Mouse (Mus musculus): ENCODE results near the gene Snx14. TPM values are rescaled to one million over a fixed set of nuclear protein-coding genes. Genes with fewer than 3 reads are reported as not detected.
"Not testable (repeated sequence)": the region's sequence is repeated elsewhere in the genome, so short reads cannot be mapped to it uniquely, and the experiment has no call there.

Snx14 gene
- 18.2 and 19.8 TPM in 2 replicates for polyA plus RNA-seq (2015; fragmentation: Nextera tagmentation; extraction: Ambion mirVana)

DNA sequence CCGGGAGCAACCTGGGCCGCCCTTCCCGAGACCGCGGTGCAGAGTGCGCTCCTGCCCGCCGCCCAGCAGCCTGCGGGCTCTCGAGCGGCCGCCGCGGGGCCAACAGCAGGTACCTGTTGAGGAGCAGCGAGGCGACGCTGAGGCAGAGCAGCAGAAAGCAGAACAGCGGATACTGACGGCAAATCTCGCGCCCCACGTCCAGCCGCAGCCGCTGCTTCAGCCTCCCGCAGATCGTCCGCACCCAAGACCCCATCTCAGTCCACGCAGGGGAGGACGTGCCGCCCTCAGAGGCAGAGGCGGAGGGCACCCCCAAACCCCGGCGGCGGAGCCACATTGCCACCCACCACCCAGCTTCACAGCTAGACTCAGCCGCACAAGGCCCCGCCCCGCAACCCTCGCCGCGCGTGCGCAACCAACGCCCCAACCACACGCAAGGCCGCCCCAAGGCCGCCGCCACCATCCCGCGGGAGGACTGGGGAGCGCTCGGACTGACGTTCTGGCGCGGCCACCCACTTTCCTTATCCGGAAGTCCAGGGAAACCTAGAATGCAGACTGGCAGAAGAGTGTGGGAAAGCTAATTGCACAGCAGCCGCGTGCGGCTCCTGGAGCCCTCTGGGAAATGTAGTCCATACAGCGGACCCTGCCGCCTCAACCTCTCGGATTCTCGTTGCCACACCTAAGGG, at the start of gene Snx14:
Snx14 (minus strand) TSS at position 404 of the 683 bp plus-strand sequence.
- H3K9ac ChIP-seq (ENCODE audit: low read length): peak within 1 kb of the TSS; percentile 82
- H3K4me2 ChIP-seq (replicated peaks; ENCODE audit: low read depth): peak within 1 kb of the TSS; percentile 92
- ATAC-seq (ENCODE audit: low FRiP score, low TSS enrichment) (peak; percentile 98), DNase-seq (ENCODE audit: low spot score) (peak; percentile 98)
- no peaks in the 10 kb centered on the region for H3K36me3 ChIP-seq (ENCODE audit: control insufficient read depth, insufficient read depth, low read length)
- no peak; the same call in 1 of the 2 replicates for TF ChIP-seq CTCF (IDR thresholded peaks at IDR 0.05; ENCODE audit: low read depth)
- TF ChIP-seq EP300 (optimal IDR thresholded peaks at IDR 0.05): no peak
- peak within 1 kb of the TSS; percentile 95 for H3K27ac ChIP-seq (replicated peaks)
- H3K9me3 ChIP-seq (ENCODE audit: control insufficient read depth, low read length): no peaks in the 10 kb centered on the region
- WGBS: under 1% methylated on average over 57 of the region's 62 CpGs
- no peaks in the 10 kb centered on the region for H3K4me1 ChIP-seq (replicated peaks; ENCODE audit: control insufficient read depth, insufficient read depth)
- peak within 1 kb of the TSS; percentile 93 for H3K4me3 ChIP-seq (ENCODE audit: low read depth, low read length)
- no peaks in the 10 kb centered on the region for H3K27me3 ChIP-seq (ENCODE audit: control insufficient read depth, insufficient read depth, low read length)

DNA sequence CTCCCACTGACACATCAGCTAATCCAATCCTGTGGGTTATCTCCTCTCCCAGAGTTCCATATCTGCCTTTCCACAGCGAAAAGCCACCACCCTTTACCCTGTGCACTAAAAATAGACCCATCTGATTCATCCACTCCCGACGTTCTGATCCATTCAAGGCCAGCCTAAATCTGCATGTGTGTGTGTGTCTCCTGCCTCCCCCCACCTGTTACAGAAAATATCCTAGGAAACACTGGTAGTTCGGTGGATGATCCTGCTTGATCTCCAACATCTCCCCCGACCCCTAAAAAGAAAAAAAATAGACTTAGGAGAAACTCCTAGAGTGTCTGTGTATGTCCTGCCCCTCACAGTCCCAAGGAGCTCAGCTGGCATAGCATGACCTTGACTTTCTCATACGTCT, 45.8 kb upstream of the Snx14 start:
- Histone ChIP-seq H3K9ac (ENCODE audit: low read length) (no peak overlapping the region), H3K27ac (replicated peaks) (no peak overlapping the region), H3K36me3 (ENCODE audit: control insufficient read depth, insufficient read depth, low read length) (peaks cover 2% of the 10 kb centered on the region; the same call in 1 of the 2 replicates), H3K27me3 (ENCODE audit: control insufficient read depth, insufficient read depth, low read length) (no peaks in the 10 kb centered on the region), H3K4me3 (ENCODE audit: low read depth, low read length) (no peak overlapping the region), H3K9me3 (ENCODE audit: control insufficient read depth, low read length) (no peaks in the 10 kb centered on the region), H3K4me1 (replicated peaks; ENCODE audit: control insufficient read depth, insufficient read depth) (0 out of 2 replicates have a peak, but pooled peaks cover 2% of the 10 kb centered on the region), H3K4me2 (replicated peaks; ENCODE audit: low read depth) (no peak overlapping the region)
- TF ChIP-seq EP300 (optimal IDR thresholded peaks at IDR 0.05): no peak
- no peak for TF ChIP-seq CTCF (IDR thresholded peaks at IDR 0.05; ENCODE audit: low read depth)
- 52% methylated on average over 6 of the region's 6 CpGs for WGBS
- DNase-seq (ENCODE audit: low spot score): no peak
- no peak for ATAC-seq (ENCODE audit: low FRiP score, low TSS enrichment)

DNA sequence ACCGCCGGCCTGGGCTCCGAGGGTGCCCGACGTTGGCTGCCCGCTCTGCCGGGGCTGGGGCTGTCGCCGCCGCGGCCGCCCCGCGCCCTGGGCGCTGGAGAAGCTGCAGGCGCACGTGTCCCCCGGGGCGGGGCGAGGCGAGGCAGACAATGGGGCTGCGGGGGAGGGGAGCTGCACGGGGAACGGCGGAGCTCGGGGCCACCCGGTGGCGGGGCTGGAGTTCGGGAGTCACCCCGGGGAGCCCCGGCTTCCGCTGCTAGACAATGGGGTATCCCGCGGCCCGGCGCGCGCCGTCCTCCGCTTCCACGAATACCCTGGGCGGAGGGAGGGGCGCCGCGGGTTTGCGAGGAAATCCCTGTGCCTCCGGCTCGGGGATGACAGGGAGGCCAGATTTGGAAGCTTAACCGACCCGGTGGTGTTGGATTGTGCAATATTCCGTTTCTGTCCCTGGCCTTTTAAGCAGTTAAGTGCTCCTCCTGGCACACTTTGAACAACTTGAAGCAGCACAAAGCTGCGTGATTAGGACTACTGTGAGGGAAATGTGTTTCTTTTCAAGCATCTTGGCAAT, 44.2 kb upstream of the Snx14 start:
- Histone ChIP-seq H3K9me3 (ENCODE audit: control insufficient read depth, low read length) (no peaks in the 10 kb centered on the region), H3K4me2 (replicated peaks; ENCODE audit: low read depth) (peak overlapping the region; percentile 60), H3K4me3 (ENCODE audit: low read depth, low read length) (peak overlapping the region; percentile 94), H3K27ac (replicated peaks) (peak overlapping the region; percentile 99), H3K36me3 (ENCODE audit: control insufficient read depth, insufficient read depth, low read length) (peaks cover 2% of the 10 kb centered on the region; the same call in 1 of the 2 replicates), H3K4me1 (replicated peaks; ENCODE audit: control insufficient read depth, insufficient read depth) (0 out of 2 replicates have a peak, but pooled peaks cover 2% of the 10 kb centered on the region), H3K9ac (ENCODE audit: low read length) (peak overlapping the region; percentile 81), H3K27me3 (ENCODE audit: control insufficient read depth, insufficient read depth, low read length) (no peaks in the 10 kb centered on the region)
- under 1% methylated on average over 34 of the region's 52 CpGs for WGBS
- TF ChIP-seq CTCF (IDR thresholded peaks at IDR 0.05; ENCODE audit: low read depth): no peak; the same call in 1 of the 2 replicates
- DNase-seq (ENCODE audit: low spot score) (no peak), ATAC-seq (ENCODE audit: low FRiP score, low TSS enrichment) (no peak; the same call in 1 of the 2 replicates)

DNA sequence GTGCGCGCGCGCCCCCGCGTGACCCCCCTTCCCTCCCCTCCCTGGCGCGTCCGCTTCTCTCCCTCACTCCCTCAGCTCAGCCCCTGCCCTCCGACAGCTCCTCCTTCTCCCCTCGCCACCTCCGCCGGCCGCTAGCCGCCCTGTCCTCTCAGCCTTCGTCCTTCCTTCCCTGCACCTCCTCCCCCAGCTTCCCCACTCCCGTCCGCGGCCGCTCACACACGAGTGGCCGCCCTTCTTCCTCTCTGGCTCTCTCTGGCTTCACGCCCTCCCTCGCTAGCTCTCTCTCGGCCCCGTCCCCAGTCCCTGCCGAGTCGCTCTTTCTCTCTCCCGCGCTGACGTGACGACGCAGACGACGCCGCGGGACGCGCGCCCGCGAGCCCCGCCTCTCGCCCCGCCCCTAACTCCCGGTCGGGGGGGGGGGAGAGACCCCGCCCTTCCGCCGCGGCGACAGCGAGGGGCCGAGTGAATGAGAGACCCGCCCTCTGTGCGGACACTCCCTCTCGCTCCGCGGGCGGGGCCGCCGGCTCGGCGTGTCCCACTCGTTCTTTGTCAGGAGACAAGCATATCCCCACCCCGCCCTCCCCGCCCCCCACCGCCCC, 43.6 kb upstream of the Snx14 start, which contains the start of gene Syncrip:
Syncrip (minus strand) TSS at position 345 of the 599 bp plus-strand sequence.
- H3K27me3 ChIP-seq (ENCODE audit: control insufficient read depth, insufficient read depth, low read length); H3K36me3 ChIP-seq (ENCODE audit: control insufficient read depth, insufficient read depth, low read length); H3K4me1 ChIP-seq (replicated peaks; ENCODE audit: control insufficient read depth, insufficient read depth); H3K9me3 ChIP-seq (ENCODE audit: control insufficient read depth, low read length): not testable (repeated sequence)
- H3K4me2 ChIP-seq (replicated peaks; ENCODE audit: low read depth): peak within 1 kb of the TSS; percentile 89
- ATAC-seq (ENCODE audit: low FRiP score, low TSS enrichment) (peak; percentile 94), DNase-seq (ENCODE audit: low spot score) (peak; percentile 99)
- peak within 1 kb of the TSS; percentile 93 for H3K9ac ChIP-seq (ENCODE audit: low read length)
- 1% methylated on average over 35 of the region's 68 CpGs for WGBS
- peak within 1 kb of the TSS; percentile 94 for H3K4me3 ChIP-seq (ENCODE audit: low read depth, low read length)
- H3K27ac ChIP-seq (replicated peaks): peak within 1 kb of the TSS; percentile 99

DNA sequence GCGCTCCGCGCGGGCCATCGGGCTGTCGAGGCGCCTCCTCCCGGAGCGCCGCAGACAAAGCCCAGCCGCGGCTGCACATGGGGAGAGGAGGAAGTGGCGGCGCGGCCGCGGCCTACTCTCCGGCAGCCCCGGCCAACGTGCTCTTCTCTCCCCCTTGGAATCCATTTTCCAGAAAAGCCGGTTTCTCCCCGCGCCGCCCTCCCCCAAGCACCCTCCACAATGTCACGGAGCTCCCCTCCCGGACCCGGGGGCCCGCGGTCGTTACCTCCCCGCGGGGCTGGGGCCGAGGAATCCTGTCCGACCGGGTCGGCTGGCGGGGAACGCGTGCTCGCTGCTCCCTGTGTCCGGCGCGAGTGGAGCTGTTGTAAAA, 43.0 kb upstream of the Snx14 start:
- DNase-seq (ENCODE audit: low spot score) (peak; percentile 76), ATAC-seq (ENCODE audit: low FRiP score, low TSS enrichment) (peak; percentile 35; the same call in 1 of the 2 replicates)
- Histone ChIP-seq H3K9ac (ENCODE audit: low read length) (peak overlapping the region; percentile 93), H3K36me3 (ENCODE audit: control insufficient read depth, insufficient read depth, low read length) (peaks cover 4% of the 10 kb centered on the region; the same call in 1 of the 2 replicates), H3K27ac (replicated peaks) (peak overlapping the region; percentile 98), H3K9me3 (ENCODE audit: control insufficient read depth, low read length) (no peaks in the 10 kb centered on the region), H3K4me2 (replicated peaks; ENCODE audit: low read depth) (peak overlapping the region; percentile 89), H3K27me3 (ENCODE audit: control insufficient read depth, insufficient read depth, low read length) (no peaks in the 10 kb centered on the region), H3K4me1 (replicated peaks; ENCODE audit: control insufficient read depth, insufficient read depth) (0 out of 2 replicates have a peak, but pooled peaks cover 2% of the 10 kb centered on the region), H3K4me3 (ENCODE audit: low read depth, low read length) (peak overlapping the region; percentile 94)
- TF ChIP-seq EP300 (optimal IDR thresholded peaks at IDR 0.05) (no peak), CTCF (IDR thresholded peaks at IDR 0.05; ENCODE audit: low read depth) (no peak)
- under 1% methylated on average over 25 of the region's 43 CpGs for WGBS
